Mouse (Mus musculus) testis, adult 2 months (tissue): ENCODE data around the gene Nrxn1.

Experiments
- CTCF ChIP-seq: fragments of 200-500 bp; IDR thresholded peaks from 2 replicates; pipeline ENCODE4 v1.5.1; 2012; ENCODE audit warnings: low read depth, mild to moderate bottlenecking, inconsistent platforms, low read length, moderate library complexity; ENCODE audit not compliant: control insufficient read depth, insufficient read depth, insufficient replicate concordance
- POLR2A ChIP-seq: fragments of 200-500 bp; IDR thresholded peaks from 2 replicates; pipeline ENCODE4 v1.6.1; 2012; ENCODE audit warnings: low read depth, mild to moderate bottlenecking, inconsistent platforms, low read length, moderate library complexity; ENCODE audit not compliant: control insufficient read depth

DNA sequence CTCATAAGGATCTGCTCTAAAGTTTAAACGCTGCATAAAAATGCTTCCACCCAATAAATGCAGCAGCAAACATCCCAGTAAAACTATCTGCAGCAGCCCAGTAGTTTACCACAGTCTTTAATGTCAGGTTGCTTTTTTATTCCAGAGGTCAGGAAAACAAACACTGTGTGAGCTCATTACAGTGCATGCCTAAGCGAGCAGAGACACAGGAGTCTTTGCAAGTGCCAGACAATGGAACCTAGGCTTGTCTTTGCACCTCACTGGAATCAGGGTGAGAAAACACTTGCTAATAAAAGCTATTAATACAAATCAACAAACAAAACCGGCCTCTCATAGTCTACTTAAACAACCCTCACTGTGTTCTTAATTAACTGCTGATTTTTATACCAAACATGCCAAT lies 365.7 kb downstream of the Nrxn1 start:
- TF ChIP-seq POLR2A (no peak), CTCF (no peak)
